Mouse (Mus musculus): ENCODE results near the gene Adgrg7.

DNA sequence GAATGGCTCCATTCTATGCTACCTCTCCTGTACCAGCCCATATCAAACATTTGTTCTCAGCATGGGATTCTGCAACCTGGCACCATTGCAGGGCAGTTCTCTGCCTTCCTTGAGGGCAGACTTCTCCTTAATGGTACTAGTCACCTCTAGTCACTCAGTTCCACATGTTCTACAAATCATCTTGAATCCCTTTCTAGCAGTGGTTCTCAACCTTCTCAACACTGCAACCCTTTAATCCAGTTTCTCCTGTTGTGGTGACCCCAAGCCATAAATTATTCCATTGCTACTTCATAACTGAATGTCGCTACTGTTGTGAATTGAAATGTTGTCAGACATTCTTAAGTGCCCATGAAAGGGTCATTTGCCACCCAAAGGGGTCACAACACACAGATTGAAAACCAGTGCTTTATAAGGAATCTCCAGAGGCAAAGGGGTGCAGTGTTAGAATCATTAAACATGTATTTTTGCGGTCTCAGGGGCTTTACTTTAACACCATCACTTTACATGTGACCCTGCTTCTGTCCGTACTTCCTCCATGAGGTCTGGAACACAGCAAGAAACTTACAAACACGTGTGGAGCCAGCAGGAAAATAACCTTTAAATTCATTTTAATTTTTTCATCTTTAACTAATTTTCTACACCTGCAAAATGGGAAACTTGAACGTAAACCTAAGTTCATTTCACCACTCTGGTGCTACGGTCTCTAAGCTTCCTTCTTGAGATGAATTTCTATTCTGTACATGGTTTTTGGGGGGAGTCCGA is 1.1 kb downstream of the Adgrg7 start:
- TF ChIP-seq POLR2A (IDR thresholded peaks at IDR 0.05; ENCODE audit: borderline replicate concordance, extremely low read depth, low read depth, low read length) (no peak), CTCF (IDR thresholded peaks at IDR 0.05; ENCODE audit: insufficient read depth, low read length) (no peak)
